Mouse (Mus musculus): Measurements from ENCODE around the gene Glud1. TPM values are rescaled to one million over a fixed set of nuclear protein-coding genes. Genes with fewer than 3 reads are reported as not detected.

The Glud1 gene
- polyA plus RNA-seq, 1 experiment from 2014 or later: 155 TPM

- H3K9ac ChIP-seq (ENCODE audit: low read depth, low read length): no peak overlapping the region
- H3K9me3 ChIP-seq (replicated peaks; ENCODE audit: control insufficient read depth, low read length): no peaks in the 10 kb centered on the region
- ATAC-seq (ENCODE audit: low read depth): no peak
- 64% methylated on average over 3 of the region's 3 CpGs for WGBS (ENCODE audit: insufficient replicate concordance)
- no peaks in the 10 kb centered on the region for H3K27me3 ChIP-seq (ENCODE audit: control insufficient read depth, insufficient read depth, low read depth, low read length)
- no peak overlapping the region for H3K4me2 ChIP-seq (ENCODE audit: low read depth, low read length)
- H3K4me3 ChIP-seq (ENCODE audit: low read depth, low read length): no peak overlapping the region
- peaks cover 3% of the 10 kb centered on the region for H3K4me1 ChIP-seq (ENCODE audit: control insufficient read depth, low read depth, low read length)
- no peak overlapping the region for H3K27ac ChIP-seq (ENCODE audit: low read length)
- no peaks in the 10 kb centered on the region for H3K36me3 ChIP-seq (ENCODE audit: control insufficient read depth, insufficient read depth)
These were observed 42.8 kb downstream of the Glud1 start for GRCm38 (mm10) chr14:34353326-34353725.

GRCm38 (mm10) chr14:34354456-34354855, 43.9 kb downstream of the Glud1 start:
- H3K4me3 ChIP-seq (ENCODE audit: low read depth, low read length): no peak overlapping the region

GRCm38 (mm10) chr14:34355301-34355700, 44.8 kb downstream of the Glud1 start, which contains the start of gene Fam25c:
Gene Fam25c (minus strand): TSS chr14:34355433.
- no peak within 1 kb of the TSS for H3K9ac ChIP-seq (ENCODE audit: low read depth, low read length)
- WGBS (ENCODE audit: insufficient replicate concordance): 49% methylated on average over 6 of the region's 6 CpGs
- H3K9me3 ChIP-seq (replicated peaks; ENCODE audit: control insufficient read depth, low read length): no peaks in the 10 kb centered on the region
- no peak for ATAC-seq (ENCODE audit: low read depth)
- no peaks in the 10 kb centered on the region for H3K36me3 ChIP-seq (ENCODE audit: control insufficient read depth, insufficient read depth)
- no peaks in the 10 kb centered on the region; the same call in none of the 2 replicates for H3K4me1 ChIP-seq (ENCODE audit: control insufficient read depth, low read depth, low read length)
- no peak within 1 kb of the TSS for H3K4me3 ChIP-seq (ENCODE audit: low read depth, low read length)
- H3K27ac ChIP-seq (ENCODE audit: low read length): no peak within 1 kb of the TSS
- no peak within 1 kb of the TSS for H3K4me2 ChIP-seq (ENCODE audit: low read depth, low read length)
- no peaks in the 10 kb centered on the region for H3K27me3 ChIP-seq (ENCODE audit: control insufficient read depth, insufficient read depth, low read depth, low read length)

More at GRCm38 (mm10) chr14:34354456-34354855, 43.9 kb downstream of the Glud1 start:
- Histone ChIP-seq H3K9ac (ENCODE audit: low read depth, low read length) (no peak overlapping the region), H3K9me3 (replicated peaks; ENCODE audit: control insufficient read depth, low read length) (no peaks in the 10 kb centered on the region), H3K36me3 (ENCODE audit: control insufficient read depth, insufficient read depth) (no peaks in the 10 kb centered on the region), H3K27me3 (ENCODE audit: control insufficient read depth, insufficient read depth, low read depth, low read length) (no peaks in the 10 kb centered on the region), H3K4me2 (ENCODE audit: low read depth, low read length) (no peak overlapping the region), H3K27ac (ENCODE audit: low read length) (no peak overlapping the region), H3K4me1 (ENCODE audit: control insufficient read depth, low read depth, low read length) (no peaks in the 10 kb centered on the region; the same call in none of the 2 replicates)
- ATAC-seq (ENCODE audit: low read depth): no peak
- WGBS (ENCODE audit: insufficient replicate concordance): 51% methylated on average over 4 of the region's 4 CpGs

GRCm38 (mm10) chr14:34357671-34358455, 47.3 kb downstream of the Glud1 start:
- 46% methylated on average over 7 of the region's 7 CpGs for WGBS (ENCODE audit: insufficient replicate concordance)
- Histone ChIP-seq H3K27ac (ENCODE audit: low read length) (peak overlapping the region; percentile 64), H3K36me3 (ENCODE audit: control insufficient read depth, insufficient read depth) (no peaks in the 10 kb centered on the region)

GRCm38 (mm10) chr14:34359676-34360244, 49.2 kb downstream of the Glud1 start:
- H3K4me1 ChIP-seq (ENCODE audit: control insufficient read depth, low read depth, low read length): no peaks in the 10 kb centered on the region; the same call in 1 of the 2 replicates
- 45% methylated on average over 5 of the region's 5 CpGs for WGBS (ENCODE audit: insufficient replicate concordance)
- no peak overlapping the region; the same call in 1 of the 2 replicates for H3K27ac ChIP-seq (ENCODE audit: low read length)
- H3K4me3 ChIP-seq (ENCODE audit: low read depth, low read length): no peak overlapping the region
- H3K36me3 ChIP-seq (ENCODE audit: control insufficient read depth, insufficient read depth): no peaks in the 10 kb centered on the region
- H3K9me3 ChIP-seq (replicated peaks; ENCODE audit: control insufficient read depth, low read length): no peaks in the 10 kb centered on the region
- ATAC-seq (ENCODE audit: low read depth): no peak
- no peaks in the 10 kb centered on the region for H3K27me3 ChIP-seq (ENCODE audit: control insufficient read depth, insufficient read depth, low read depth, low read length)
- no peak overlapping the region for H3K4me2 ChIP-seq (ENCODE audit: low read depth, low read length)
- H3K9ac ChIP-seq (ENCODE audit: low read depth, low read length): no peak overlapping the region

More at GRCm38 (mm10) chr14:34357671-34358455, 47.3 kb downstream of the Glud1 start:
- no peaks in the 10 kb centered on the region; the same call in 1 of the 2 replicates for H3K4me1 ChIP-seq (ENCODE audit: control insufficient read depth, low read depth, low read length)
- no peak overlapping the region for H3K4me3 ChIP-seq (ENCODE audit: low read depth, low read length)
- no peak overlapping the region for H3K4me2 ChIP-seq (ENCODE audit: low read depth, low read length)
- no peaks in the 10 kb centered on the region for H3K27me3 ChIP-seq (ENCODE audit: control insufficient read depth, insufficient read depth, low read depth, low read length)
- H3K9me3 ChIP-seq (replicated peaks; ENCODE audit: control insufficient read depth, low read length): no peaks in the 10 kb centered on the region
- no peak overlapping the region for H3K9ac ChIP-seq (ENCODE audit: low read depth, low read length)
- peak; percentile 89 for ATAC-seq (ENCODE audit: low read depth)

- H3K9ac ChIP-seq (ENCODE audit: low read depth, low read length): no peak overlapping the region
- no peak overlapping the region for H3K27ac ChIP-seq (ENCODE audit: low read length)
- 33% methylated on average over 6 of the region's 6 CpGs for WGBS (ENCODE audit: insufficient replicate concordance)
- H3K36me3 ChIP-seq (ENCODE audit: control insufficient read depth, insufficient read depth): no peaks in the 10 kb centered on the region
- no peak for ATAC-seq (ENCODE audit: low read depth)
- no peaks in the 10 kb centered on the region for H3K27me3 ChIP-seq (ENCODE audit: control insufficient read depth, insufficient read depth, low read depth, low read length)
- no peaks in the 10 kb centered on the region; the same call in 1 of the 2 replicates for H3K4me1 ChIP-seq (ENCODE audit: control insufficient read depth, low read depth, low read length)
- H3K4me3 ChIP-seq (ENCODE audit: low read depth, low read length): no peak overlapping the region
- H3K4me2 ChIP-seq (ENCODE audit: low read depth, low read length): no peak overlapping the region
- H3K9me3 ChIP-seq (replicated peaks; ENCODE audit: control insufficient read depth, low read length): no peaks in the 10 kb centered on the region
These were observed 49.7 kb downstream of the Glud1 start for GRCm38 (mm10) chr14:34360251-34360650.

- ATAC-seq (ENCODE audit: low read depth): no peak
- H3K36me3 ChIP-seq (ENCODE audit: control insufficient read depth, insufficient read depth): no peaks in the 10 kb centered on the region
- no peaks in the 10 kb centered on the region for H3K27me3 ChIP-seq (ENCODE audit: control insufficient read depth, insufficient read depth, low read depth, low read length)
- 18% methylated on average over 4 of the region's 4 CpGs for WGBS (ENCODE audit: insufficient replicate concordance)
- no peak overlapping the region for H3K4me3 ChIP-seq (ENCODE audit: low read depth, low read length)
- H3K9ac ChIP-seq (ENCODE audit: low read depth, low read length): no peak overlapping the region
- no peaks in the 10 kb centered on the region; the same call in 1 of the 2 replicates for H3K4me1 ChIP-seq (ENCODE audit: control insufficient read depth, low read depth, low read length)
- H3K4me2 ChIP-seq (ENCODE audit: low read depth, low read length): no peak overlapping the region
- H3K9me3 ChIP-seq (replicated peaks; ENCODE audit: control insufficient read depth, low read length): no peaks in the 10 kb centered on the region
- no peak overlapping the region for H3K27ac ChIP-seq (ENCODE audit: low read length)
These were observed 51.6 kb downstream of the Glud1 start for GRCm38 (mm10) chr14:34362135-34362534.

GRCm38 (mm10) chr14:34362726-34363445, 52.4 kb downstream of the Glud1 start:
- Histone ChIP-seq H3K27me3 (ENCODE audit: control insufficient read depth, insufficient read depth, low read depth, low read length) (no peaks in the 10 kb centered on the region), H3K36me3 (ENCODE audit: control insufficient read depth, insufficient read depth) (no peaks in the 10 kb centered on the region), H3K9me3 (replicated peaks; ENCODE audit: control insufficient read depth, low read length) (no peaks in the 10 kb centered on the region), H3K4me1 (ENCODE audit: control insufficient read depth, low read depth, low read length) (no peaks in the 10 kb centered on the region; the same call in 1 of the 2 replicates), H3K4me2 (ENCODE audit: low read depth, low read length) (peak overlapping the region; percentile 55), H3K9ac (ENCODE audit: low read depth, low read length) (no peak overlapping the region), H3K4me3 (ENCODE audit: low read depth, low read length) (no peak overlapping the region), H3K27ac (ENCODE audit: low read length) (no peak overlapping the region)
- ATAC-seq (ENCODE audit: low read depth): no peak
- WGBS (ENCODE audit: insufficient replicate concordance): 29% methylated on average over 18 of the region's 18 CpGs
